Mouse (Mus musculus): Measurements from ENCODE around the gene Ccnf. TPM values are rescaled to one million over a fixed set of nuclear protein-coding genes. Genes with fewer than 3 reads are reported as not detected.

Gene Ccnf
- total and polyA plus RNA-seq, 3 experiments = 34.5 to 73.9 TPM; not detected in 1

- no peaks in the 10 kb centered on the region for H3K9me3 ChIP-seq (replicated peaks; ENCODE audit: insufficient read depth, low read length)
- peaks cover 0 to 34% of the 10 kb centered on the region in 2 experiments; a peak in 3 of 4 replicates for H3K4me1 ChIP-seq (ENCODE audit: control insufficient read depth in 1 of 2, insufficient read depth in 2 of 2, low read length in 2 of 2)
- DNase-seq (ENCODE audit: low read depth, low spot score) = peak; percentile 76
- peak within 1 kb of the TSS; percentile 49 to 63 for H3K4me3 ChIP-seq (ENCODE audit: control insufficient read depth in 1 of 2, insufficient read depth in 1 of 2, low read depth in 2 of 2, low read length in 2 of 2)
- no peaks in the 10 kb centered on the region for H3K27me3 ChIP-seq (ENCODE audit: control insufficient read depth in 1 of 2, insufficient read depth in 2 of 2, low read length in 2 of 2)
- peaks cover 0 to 17% of the 10 kb centered on the region in 2 experiments; a peak in 2 of 4 replicates for H3K36me3 ChIP-seq (ENCODE audit: control insufficient read depth in 1 of 2, insufficient read depth in 2 of 2, low read length in 2 of 2)
- peaks cover 31% of the 10 kb centered on the region for H3K79me2 ChIP-seq (ENCODE audit: control insufficient read depth, insufficient read depth, low read length, poor library complexity)
- peak within 1 kb of the TSS; percentile 93 for H3K9ac ChIP-seq (ENCODE audit: control insufficient read depth, low read depth, low read length, poor library complexity, severe bottlenecking)
- peak within 1 kb of the TSS; percentile 56 for H3K27ac ChIP-seq (ENCODE audit: control insufficient read depth, low read depth, low read length)
- TF ChIP-seq ZKSCAN1 (IDR thresholded peaks at IDR 0.05; ENCODE audit: low read depth, low read length) = no peak
- TF ChIP-seq MEF2A (IDR thresholded peaks at IDR 0.05; ENCODE audit: extremely low read depth, insufficient replicate concordance, low read depth, low read length, poor library complexity, severe bottlenecking) = no peak
- TF ChIP-seq CHD1 (IDR thresholded peaks at IDR 0.05; ENCODE audit: low read depth, low read length) = no peak
- no peak for TF ChIP-seq TBP (IDR thresholded peaks at IDR 0.05; ENCODE audit: low read depth, low read length)
- TF ChIP-seq TAL1 (IDR thresholded peaks at IDR 0.05; ENCODE audit: low read length) = peak; percentile 77
- no peak for TF ChIP-seq RAD21 (IDR thresholded peaks at IDR 0.05; ENCODE audit: low read depth, low read length)
- no peak for TF ChIP-seq ZC3H11A (IDR thresholded peaks at IDR 0.05; ENCODE audit: low read depth, low read length)
- TF ChIP-seq ZMIZ1 (IDR thresholded peaks at IDR 0.05; ENCODE audit: low read depth, low read length) = no peak
- peak; percentile 75; the same call in 1 of the 2 replicates for TF ChIP-seq MAZ (IDR thresholded peaks at IDR 0.05; ENCODE audit: low read depth, low read length)
- TF ChIP-seq GABPA (IDR thresholded peaks at IDR 0.05; ENCODE audit: low read depth, low read length) = no peak
- TF ChIP-seq CHD2 (IDR thresholded peaks at IDR 0.05; ENCODE audit: low read length) = no peak
- TF ChIP-seq BHLHE40 (IDR thresholded peaks at IDR 0.05; ENCODE audit: borderline replicate concordance, low read depth, low read length) = no peak
- TF ChIP-seq USF2 (IDR thresholded peaks at IDR 0.05; ENCODE audit: borderline replicate concordance in 1 of 2, insufficient read depth in 1 of 2, low read depth in 1 of 2, low read length in 2 of 2) = no peak
- TF ChIP-seq POLR2AphosphoS5 (IDR thresholded peaks at IDR 0.05; ENCODE audit: borderline replicate concordance, low read depth, low read length) = no peak
- TF ChIP-seq MXI1 (IDR thresholded peaks at IDR 0.05; ENCODE audit: low read depth, low read length) = 0 out of 2 replicates have a peak, but pooled peaks have one; percentile 0
- TF ChIP-seq USF1 (IDR thresholded peaks at IDR 0.05; ENCODE audit: low read depth, low read length) = no peak
- peak; percentile 66; the same call in 1 of the 2 replicates for TF ChIP-seq POLR2AphosphoS2 (IDR thresholded peaks at IDR 0.05; ENCODE audit: low read length)
- TF ChIP-seq NELFE (IDR thresholded peaks at IDR 0.05; ENCODE audit: low read depth, low read length) = no peak
- TF ChIP-seq GATA1 (IDR thresholded peaks at IDR 0.05; ENCODE audit: low read depth, low read length) = no peak
- no peak for TF ChIP-seq SMC3 (IDR thresholded peaks at IDR 0.05; ENCODE audit: low read depth, low read length)
- TF ChIP-seq ETS1 (IDR thresholded peaks at IDR 0.05; ENCODE audit: low read depth, low read length) = no peak
- TF ChIP-seq RCOR1 (IDR thresholded peaks at IDR 0.05; ENCODE audit: low read depth, low read length) = no peak
- peak in 1 of 2 experiments; percentile 48; a peak in 1 of 4 replicates for TF ChIP-seq EP300 (IDR thresholded peaks at IDR 0.05; ENCODE audit: low read depth in 1 of 2, low read length in 2 of 2)
- TF ChIP-seq E2F4 (IDR thresholded peaks at IDR 0.05; ENCODE audit: borderline replicate concordance, low read depth, low read length) = no peak
- no peak for TF ChIP-seq ZNF384 (IDR thresholded peaks at IDR 0.05; ENCODE audit: low read depth, low read length)
- TF ChIP-seq KAT2A (conservative IDR thresholded peaks at IDR 0.05; ENCODE audit: low read depth, low read length) = no peak
- no peak for TF ChIP-seq NRF1 (IDR thresholded peaks at IDR 0.05; ENCODE audit: insufficient read depth, low read depth, low read length, poor library complexity, severe bottlenecking)
- TF ChIP-seq CTCF (IDR thresholded peaks at IDR 0.05 in 2 of 3, conservative IDR thresholded peaks at IDR 0.05 in 1 of 3; ENCODE audit: control insufficient read depth in 1 of 3, insufficient read depth in 1 of 3, low read depth in 2 of 3, low read length in 3 of 3, poor library complexity in 1 of 3, severe bottlenecking in 1 of 3) = no peak
- peak; percentile 49 for TF ChIP-seq SIN3A (IDR thresholded peaks at IDR 0.05; ENCODE audit: low read length)
- TF ChIP-seq MYB (IDR thresholded peaks at IDR 0.05; ENCODE audit: low read depth, low read length) = no peak
- TF ChIP-seq MYC (IDR thresholded peaks at IDR 0.05; ENCODE audit: low read depth, low read length) = no peak
- TF ChIP-seq HCFC1 (IDR thresholded peaks at IDR 0.05; ENCODE audit: low read depth, low read length) = 0 out of 2 replicates have a peak, but pooled peaks have one; percentile 8
- TF ChIP-seq UBTF (IDR thresholded peaks at IDR 0.05; ENCODE audit: borderline replicate concordance, insufficient read depth, low read depth, low read length) = 0 out of 2 replicates have a peak, but pooled peaks have one; percentile 40
- no peak for TF ChIP-seq JUND (IDR thresholded peaks at IDR 0.05; ENCODE audit: low read depth, low read length)
- TF ChIP-seq MAX (IDR thresholded peaks at IDR 0.05; ENCODE audit: low read length) = no peak; the same call in 1 of the 2 replicates
Measured at GRCm38 (mm10) chr17:24209043-24209915, 42.0 kb downstream of the Ccnf start, which contains the start of gene Ntn3. TSS of gene Ntn3 (minus strand) at chr17:24209531.
